In genomic region chr2:156260968-156261367, GRCm38 (mm10) we compare ENCODE assay signal across 10 mouse cellular contexts. TPM values are rescaled to one million over a fixed set of nuclear protein-coding genes. Genes with fewer than 3 reads are reported as not detected.
A peak's percentile ranks its signal among the peaks of the same experiment; 100 is the strongest.
DNase-seq lines count a peak whose midpoint lies in the region; ATAC-seq and TF ChIP-seq lines count a peak whose summit lies in the region.
"Had no signal": no experiment of that assay in that cellular context is flagged by ENCODE, and none has a peak within 500 bp of the region (broad histone marks: within the 10 kb centered on the region; RNA-seq: fewer than 3 reads in every experiment).

No protein-coding gene starts in this region.

- TF ChIP-seq CTCF in intestine, postnatal 0 days (IDR thresholded peaks at IDR 0.05; ENCODE audit: low read depth), result peak; percentile 56

- H3K27ac ChIP-seq in intestine, postnatal 0 days (ENCODE audit: low read depth, low read length), result no peak overlapping the region
- H3K27ac ChIP-seq in intestine, embryonic 15.5 days, result no peak overlapping the region
- H3K27ac ChIP-seq in midbrain, embryonic 14.5 days (replicated peaks; ENCODE audit: low read depth, low read length), result no peak overlapping the region
- H3K27ac ChIP-seq in midbrain, embryonic 11.5 days (ENCODE audit: low read depth, low read length), result no peak overlapping the region
- H3K27ac ChIP-seq: heart, embryonic 15.5 days; limb, embryonic 12.5 days had no signal

- peaks cover 22% of the 10 kb centered on the region for H3K36me3 ChIP-seq in intestine, postnatal 0 days (ENCODE audit: control insufficient read depth, insufficient read depth)
- 0 out of 2 replicates have a peak, but pooled peaks cover 5% of the 10 kb centered on the region for H3K36me3 ChIP-seq in intestine, embryonic 15.5 days
- H3K36me3 ChIP-seq in midbrain, embryonic 14.5 days (ENCODE audit: control insufficient read depth, insufficient read depth, low read length), result peaks cover 54% of the 10 kb centered on the region
- H3K36me3 ChIP-seq in midbrain, embryonic 11.5 days (ENCODE audit: control insufficient read depth, insufficient read depth, low read length), result peaks cover 6% of the 10 kb centered on the region

- no peak overlapping the region for H3K9ac ChIP-seq in intestine, postnatal 0 days (ENCODE audit: low read depth, low read length)
- H3K9ac ChIP-seq in intestine, embryonic 15.5 days, result no peak overlapping the region
- no peak overlapping the region for H3K9ac ChIP-seq in midbrain, embryonic 14.5 days (replicated peaks; ENCODE audit: low read length)
- H3K9ac ChIP-seq in midbrain, embryonic 11.5 days (ENCODE audit: low read length), result no peak overlapping the region
- H3K9ac ChIP-seq: heart, embryonic 15.5 days; limb, embryonic 12.5 days had no signal

- 88% methylated on average over 2 of the region's 2 CpGs for WGBS in intestine, postnatal 0 days
- 82% methylated on average over 2 of the region's 2 CpGs for WGBS in intestine, embryonic 15.5 days
- WGBS in midbrain, embryonic 14.5 days, result 91% methylated on average over 2 of the region's 2 CpGs
- WGBS in midbrain, embryonic 11.5 days, result 90% methylated on average over 2 of the region's 2 CpGs

- no peak overlapping the region for H3K4me2 ChIP-seq in intestine, postnatal 0 days (replicated peaks; ENCODE audit: low read depth)
- no peak overlapping the region for H3K4me2 ChIP-seq in intestine, embryonic 15.5 days (replicated peaks)
- no peak overlapping the region for H3K4me2 ChIP-seq in midbrain, embryonic 14.5 days (ENCODE audit: low read length)
- no peak overlapping the region for H3K4me2 ChIP-seq in midbrain, embryonic 11.5 days
- H3K4me2 ChIP-seq: heart, embryonic 15.5 days; limb, embryonic 12.5 days had no signal

- no peak for ATAC-seq in intestine, postnatal 0 days
- no peak for ATAC-seq in intestine, embryonic 15.5 days
- ATAC-seq in midbrain, embryonic 14.5 days (ENCODE audit: low FRiP score, low TSS enrichment), result no peak
- no peak for ATAC-seq in midbrain, embryonic 11.5 days (ENCODE audit: low FRiP score)

- peak; percentile 8 for DNase-seq in midbrain, embryonic 14.5 days
- no peak for DNase-seq in midbrain, embryonic 11.5 days (ENCODE audit: low spot score, missing footprints)
- DNase-seq in NIH3T3 (ENCODE audit: low read depth), result peak; percentile 35
- peak; percentile 18 for DNase-seq in retina, embryonic 14.5 days (ENCODE audit: low spot score)
- no peak for DNase-seq in heart, adult 18-20 months
- DNase-seq: cerebellum, adult 9-11 months had no signal

- H3K9me3 ChIP-seq in intestine, postnatal 0 days (ENCODE audit: control insufficient read depth), result no peaks in the 10 kb centered on the region
- H3K9me3 ChIP-seq in intestine, embryonic 15.5 days, result no peaks in the 10 kb centered on the region
- H3K9me3 ChIP-seq in midbrain, embryonic 14.5 days (ENCODE audit: control insufficient read depth, low read length), result no peaks in the 10 kb centered on the region
- no peaks in the 10 kb centered on the region for H3K9me3 ChIP-seq in midbrain, embryonic 11.5 days (ENCODE audit: control insufficient read depth, low read length)
- H3K9me3 ChIP-seq: heart, embryonic 15.5 days; limb, embryonic 12.5 days had no signal

- H3K27me3 ChIP-seq in intestine, postnatal 0 days (replicated peaks; ENCODE audit: control insufficient read depth, insufficient read depth, low read length), result no peaks in the 10 kb centered on the region
- no peaks in the 10 kb centered on the region for H3K27me3 ChIP-seq in intestine, embryonic 15.5 days (replicated peaks)
- no peaks in the 10 kb centered on the region for H3K27me3 ChIP-seq in midbrain, embryonic 14.5 days (ENCODE audit: control insufficient read depth, insufficient read depth, low read length)
- H3K27me3 ChIP-seq in midbrain, embryonic 11.5 days (ENCODE audit: control insufficient read depth, insufficient read depth, low read length), result no peaks in the 10 kb centered on the region
- H3K27me3 ChIP-seq: heart, embryonic 15.5 days; limb, embryonic 12.5 days had no signal

- no peaks in the 10 kb centered on the region for H3K4me1 ChIP-seq in intestine, postnatal 0 days (replicated peaks; ENCODE audit: control insufficient read depth, insufficient read depth, low read length)
- H3K4me1 ChIP-seq in intestine, embryonic 15.5 days (replicated peaks), result 0 out of 2 replicates have a peak, but pooled peaks cover 2% of the 10 kb centered on the region
- no peaks in the 10 kb centered on the region for H3K4me1 ChIP-seq in midbrain, embryonic 14.5 days (ENCODE audit: control insufficient read depth, insufficient read depth, low read length)
- no peaks in the 10 kb centered on the region for H3K4me1 ChIP-seq in midbrain, embryonic 11.5 days (ENCODE audit: control insufficient read depth, insufficient read depth, low read length)

- no peak overlapping the region for H3K4me3 ChIP-seq in intestine, postnatal 0 days (ENCODE audit: low read depth, low read length)
- H3K4me3 ChIP-seq in intestine, embryonic 15.5 days (replicated peaks), result no peak overlapping the region
- no peak overlapping the region for H3K4me3 ChIP-seq in midbrain, embryonic 14.5 days (replicated peaks; ENCODE audit: low read depth, low read length)
- H3K4me3 ChIP-seq in midbrain, embryonic 11.5 days (ENCODE audit: low read depth, low read length), result no peak overlapping the region
- H3K4me3 ChIP-seq: heart, embryonic 15.5 days; limb, embryonic 12.5 days had no signal

RNA-seq across cellular contexts. Expression of gene Cnbd2, which starts 51.1 kb away (rescaled TPM):
- 9.4 and 9.6 TPM in 2 replicates for polyA plus RNA-seq in intestine, postnatal 0 days (2015; fragmentation: Nextera tagmentation; extraction: Ambion mirVana)
- polyA plus RNA-seq in intestine, embryonic 15.5 days (2015; fragmentation: Nextera tagmentation; extraction: Ambion mirVana), result 4.4 and 5.0 TPM in 2 replicates
- polyA plus RNA-seq in midbrain, embryonic 14.5 days (2014; fragmentation: Nextera tagmentation; extraction: Ambion mirVana), result 6.9 and 7.9 TPM in 2 replicates
- 3.3 and 4.2 TPM in 2 replicates for polyA plus RNA-seq in midbrain, embryonic 11.5 days (2014; fragmentation: Nextera tagmentation; extraction: Ambion mirVana)
- total RNA-seq in heart, adult 18-20 months (2021), result under 1 TPM; 0.62 to 0.69 TPM

RNA-seq across cellular contexts. Expression of gene Scand1, which starts 51.5 kb away (rescaled TPM):
- polyA plus RNA-seq in intestine, postnatal 0 days (2015; fragmentation: Nextera tagmentation; extraction: Ambion mirVana), result 187 and 200 TPM in 2 replicates
- polyA plus RNA-seq in intestine, embryonic 15.5 days (2015; fragmentation: Nextera tagmentation; extraction: Ambion mirVana), result 62.8 and 75.2 TPM in 2 replicates
- 93.3 and 102 TPM in 2 replicates for polyA plus RNA-seq in midbrain, embryonic 14.5 days (2014; fragmentation: Nextera tagmentation; extraction: Ambion mirVana)
- 85.3 and 93.4 TPM in 2 replicates for polyA plus RNA-seq in midbrain, embryonic 11.5 days (2014; fragmentation: Nextera tagmentation; extraction: Ambion mirVana)
- total RNA-seq in heart, adult 18-20 months (2021), result 10 to 100 TPM; 80.0 to 86.3 TPM

Comparison
In these comparisons a context has a peak if more than half of its experiments do, and no peak if none do; other contexts are left out.
1. DNase-seq: peak in midbrain, embryonic 14.5 days (single experiment), NIH3T3 (single experiment) and retina, embryonic 14.5 days (single experiment); none in midbrain, embryonic 11.5 days (single experiment) and heart, adult 18-20 months (0 of 2).